Mouse (Mus musculus) kidney, adult 2 months (tissue): ENCODE data around the gene Ehd3.

Source experiments
- CTCF ChIP-seq: fragments of 200-500 bp; conservative IDR thresholded peaks from 2 replicates; pipeline ENCODE4 v1.5.1; 2011; ENCODE audit warnings: low read depth, mild to moderate bottlenecking, control low read depth, low read length, moderate library complexity, mixed read lengths; ENCODE audit not compliant: insufficient read depth, insufficient read length
- POLR2A ChIP-seq: fragments of 200-500 bp; IDR thresholded peaks from one replicate; pipeline ENCODE4 v1.6.1; 2011; ENCODE audit warnings: low read depth, low read length, control low read depth

- peak; percentile 69 for TF ChIP-seq POLR2A
- TF ChIP-seq CTCF: peak; percentile 63
These were observed 798 bp downstream of the Ehd3 start for GRCm38 (mm10) chr17:73804592-73805271.
